Mouse (Mus musculus): ENCODE results near the gene Gemin7.

GRCm38 (mm10) chr7:19561765-19562642 is 15.4 kb downstream of the Gemin7 start:
- TF ChIP-seq POLR2A (IDR thresholded peaks at IDR 0.05; ENCODE audit: borderline replicate concordance, control insufficient read depth, low read depth, low read length), result peak; percentile 53; the same call in 1 of the 2 replicates
- TF ChIP-seq CTCF (IDR thresholded peaks at IDR 0.05; ENCODE audit: control insufficient read depth, insufficient read depth, low read length), result no peak
